Mouse (Mus musculus) liver, postnatal 0 days (tissue): ENCODE measurements around the gene Zfx. TPM values are rescaled to one million over a fixed set of nuclear protein-coding genes. Genes with fewer than 3 reads are reported as not detected.
A peak's percentile ranks its signal among the peaks of the same experiment; 100 is the strongest.

ENCODE experiments used
- ATAC-seq: fragments of 200-750 bp; cut with Nextera tagmentation; 2 replicates; pipeline ENCODE4 v1.8.0; 2017; ENCODE audit warnings: mild to moderate bottlenecking, moderate library complexity
- DNase-seq: peaks from one replicate; pipeline ENCODE4 v3.0.0-alpha.2; 2016
- H3K27ac ChIP-seq: fragments of 300-500 bp; sonication (generic); 2 replicates; pipeline ENCODE4 v1.5.1; 2014; ENCODE audit warnings: antibody characterized with exemption, moderate library complexity, mild to moderate bottlenecking, low read depth
- H3K27me3 ChIP-seq: fragments of 300-500 bp; sonication (generic); 2 replicates; pipeline ENCODE4 v1.6.1; 2014; ENCODE audit warnings: low read length, control low read depth, mixed read lengths; ENCODE audit not compliant: insufficient read depth
- H3K36me3 ChIP-seq: fragments of 300-500 bp; sonication (generic); replicated peaks from 2 replicates; pipeline ENCODE4 v1.6.1; 2014; ENCODE audit warnings: mild to moderate bottlenecking, control low read depth, low read length, moderate library complexity, mixed read lengths; ENCODE audit not compliant: insufficient read depth
- H3K4me1 ChIP-seq: fragments of 300-500 bp; sonication (generic); 2 replicates; pipeline ENCODE4 v1.6.1; 2014; ENCODE audit warnings: antibody characterized with exemption, mild to moderate bottlenecking, control low read depth; ENCODE audit not compliant: insufficient read depth
- H3K4me2 ChIP-seq: fragments of 300-500 bp; sonication (generic); 2 replicates; pipeline ENCODE4 v1.6.1; 2014; ENCODE audit warnings: low read depth, mild to moderate bottlenecking, low read length, moderate library complexity, mixed read lengths
- H3K4me3 ChIP-seq: fragments of 300-500 bp; sonication (generic); 2 replicates; pipeline ENCODE4 v1.5.1; 2014; ENCODE audit warnings: low read depth, low read length
- H3K9ac ChIP-seq: fragments of 300-500 bp; sonication (generic); replicated peaks from 2 replicates; pipeline ENCODE4 v1.6.1; 2014; ENCODE audit warnings: mild to moderate bottlenecking, moderate library complexity
- H3K9me3 ChIP-seq: fragments of 300-500 bp; sonication (generic); 2 replicates; pipeline ENCODE4 v1.6.1; 2016; ENCODE audit warnings: mild to moderate bottlenecking, control low read depth, low read length, mixed read lengths
- CTCF ChIP-seq: sonication (generic); IDR thresholded peaks from 2 replicates; pipeline ENCODE4 v1.5.1; 2016; ENCODE audit warnings: antibody characterized with exemption, low read depth
- EP300 ChIP-seq: IDR thresholded peaks from 2 replicates; pipeline ENCODE4 v1.6.1; 2016; ENCODE audit warnings: antibody characterized with exemption, low read depth, mild to moderate bottlenecking
- WGBS: fragments of 180-500 bp; shearing (Covaris S2); extraction: QIAGEN DNeasy Blood & Tissue Kit; methylation state at CpG from one replicate; pipeline ENCODE4 v1.1.7; 2014; ENCODE audit not compliant: insufficient replicate concordance; 5-methylcytosine and 5-hydroxymethylcytosine counted together
- polyA plus RNA-seq: library from polyadenylated mRNA; unstranded; fragments of >200 nt; fragmentation: Nextera tagmentation; extraction: Ambion mirVana; gene quantifications from 2 replicates; pipeline ENCODE4 v1.2.1, GENCODE M21; 2015

The Zfx gene
- polyA plus RNA-seq, 1 experiment from 2014 or later, result 9.8 TPM

DNA sequence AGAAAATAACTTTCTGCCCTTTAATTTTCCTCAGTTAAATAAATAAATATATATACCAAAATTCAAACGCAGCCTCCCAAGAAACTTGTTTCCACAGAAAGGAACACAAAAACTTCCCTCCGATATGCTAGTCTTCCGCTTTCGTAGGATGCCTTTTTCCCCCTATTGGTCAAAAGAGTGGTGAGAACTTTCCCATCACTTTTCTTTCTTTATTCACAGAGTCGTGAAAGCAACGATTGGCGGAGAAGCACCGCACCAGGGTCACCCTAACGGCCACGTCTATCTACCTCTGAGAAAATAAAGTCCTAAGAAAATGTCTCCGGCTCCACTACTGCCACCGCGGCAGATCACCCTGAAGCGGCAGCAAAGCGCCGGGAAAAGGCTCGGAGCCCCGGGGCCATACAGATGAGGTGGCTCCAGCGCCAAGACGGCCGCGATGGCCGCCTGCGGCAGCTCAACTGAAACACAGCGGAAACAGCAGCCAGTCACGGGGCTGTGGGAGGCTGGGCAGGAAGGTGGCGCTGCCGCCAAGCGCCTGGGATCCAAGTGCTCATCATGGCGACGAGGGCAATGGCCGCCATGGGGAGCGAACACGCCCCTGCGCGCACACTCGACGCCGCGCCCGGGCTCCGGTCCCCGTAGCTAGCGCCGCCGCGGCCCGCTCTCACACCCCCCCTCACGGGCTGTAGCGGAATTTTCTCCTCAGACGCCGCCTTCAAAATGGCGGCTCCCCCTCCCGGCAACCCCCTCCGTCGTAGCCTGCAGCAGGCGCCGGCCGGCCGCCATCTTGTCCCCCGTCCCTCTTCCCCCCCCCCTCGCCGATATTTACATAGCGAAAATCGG is 1.4 kb downstream of the Zfx start:
- peaks cover 5% of the 10 kb centered on the region; the same call in 1 of the 2 replicates for H3K4me1 ChIP-seq
- peak; percentile 88 for DNase-seq
- no peak for TF ChIP-seq EP300
- TF ChIP-seq CTCF, result peak; percentile 68
- peak overlapping the region; percentile 95 for H3K9ac ChIP-seq
- H3K27me3 ChIP-seq, result no peaks in the 10 kb centered on the region
- H3K4me2 ChIP-seq, result peak overlapping the region; percentile 74
- H3K36me3 ChIP-seq, result no peaks in the 10 kb centered on the region
- peak overlapping the region; percentile 100 for H3K27ac ChIP-seq
- H3K4me3 ChIP-seq, result peak overlapping the region; percentile 71
- peak; percentile 86 for ATAC-seq
- 20% methylated on average over 48 of the region's 65 CpGs for WGBS
- no peaks in the 10 kb centered on the region for H3K9me3 ChIP-seq

DNA sequence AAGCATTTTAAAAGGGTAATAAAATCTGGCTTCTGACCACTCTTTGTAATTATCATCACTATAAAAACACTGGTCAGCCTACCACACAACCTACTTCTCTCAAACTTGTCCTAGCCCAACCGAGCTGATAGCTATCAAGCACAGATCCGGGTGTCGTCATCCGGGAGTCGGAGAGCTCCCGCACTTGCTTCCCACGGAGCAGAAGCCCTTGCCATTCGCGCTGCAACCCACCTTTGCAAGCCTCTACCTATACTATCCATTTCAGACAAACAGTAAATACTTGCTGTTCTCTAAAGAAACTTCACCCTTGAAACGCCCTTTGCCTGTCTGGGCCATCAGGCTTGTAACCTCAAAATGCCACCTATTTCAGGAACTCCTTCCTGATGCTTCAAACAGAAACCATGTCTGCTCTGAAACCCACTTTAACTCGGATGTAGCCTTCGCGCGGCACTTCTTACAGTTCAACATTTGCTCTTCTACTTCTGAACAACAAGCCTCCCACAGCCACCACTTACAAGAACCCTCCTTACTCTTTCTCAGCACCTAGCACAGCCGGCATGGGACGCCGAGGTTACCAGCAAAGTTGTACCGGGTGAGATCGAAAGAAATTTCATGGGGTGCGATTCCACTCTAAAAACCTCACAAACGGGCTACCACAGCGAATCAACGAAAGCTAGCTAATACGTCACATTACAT is 2.2 kb downstream of the Zfx start:
- Histone ChIP-seq H3K4me1 (peaks cover 5% of the 10 kb centered on the region; the same call in 1 of the 2 replicates), H3K27ac (peak overlapping the region; percentile 100), H3K9ac (peak overlapping the region; percentile 95), H3K4me3 (peak overlapping the region; percentile 71), H3K27me3 (no peaks in the 10 kb centered on the region), H3K9me3 (no peaks in the 10 kb centered on the region), H3K4me2 (peak overlapping the region; percentile 74), H3K36me3 (no peaks in the 10 kb centered on the region)
- no peak for ATAC-seq
- TF ChIP-seq CTCF (no peak), EP300 (no peak)
- 25% methylated on average over 24 of the region's 24 CpGs for WGBS
- DNase-seq, result peak; percentile 34

DNA sequence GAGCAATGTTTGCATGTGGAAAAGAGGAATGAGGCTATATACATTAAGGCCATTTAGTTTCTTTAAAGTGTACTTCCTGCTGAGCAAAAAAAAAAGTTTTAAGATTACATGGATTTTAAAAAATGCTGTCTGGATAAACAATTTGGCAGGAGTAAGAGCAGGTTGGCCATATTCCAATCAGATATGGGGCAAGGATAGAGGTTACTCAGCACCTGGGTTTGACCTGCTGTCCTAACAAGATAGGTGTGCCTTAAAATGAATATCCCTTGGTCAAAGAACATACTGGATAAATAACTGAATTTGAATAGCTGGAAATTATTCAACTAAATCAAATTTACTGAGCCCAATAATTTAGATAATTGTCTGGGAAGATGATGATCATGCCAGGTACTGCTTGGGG is 5.2 kb downstream of the Zfx start:
- H3K4me1 ChIP-seq, result peaks cover 5% of the 10 kb centered on the region; the same call in 1 of the 2 replicates
- H3K27ac ChIP-seq, result no peak overlapping the region
- H3K4me2 ChIP-seq, result no peak overlapping the region
- DNase-seq, result no peak
- no peak overlapping the region for H3K9ac ChIP-seq
- ATAC-seq, result no peak
- TF ChIP-seq EP300 (no peak), CTCF (no peak)
- peaks cover 3% of the 10 kb centered on the region; the same call in 1 of the 2 replicates for H3K27me3 ChIP-seq
- H3K4me3 ChIP-seq, result no peak overlapping the region
- no peaks in the 10 kb centered on the region for H3K36me3 ChIP-seq
- H3K9me3 ChIP-seq, result no peaks in the 10 kb centered on the region

DNA sequence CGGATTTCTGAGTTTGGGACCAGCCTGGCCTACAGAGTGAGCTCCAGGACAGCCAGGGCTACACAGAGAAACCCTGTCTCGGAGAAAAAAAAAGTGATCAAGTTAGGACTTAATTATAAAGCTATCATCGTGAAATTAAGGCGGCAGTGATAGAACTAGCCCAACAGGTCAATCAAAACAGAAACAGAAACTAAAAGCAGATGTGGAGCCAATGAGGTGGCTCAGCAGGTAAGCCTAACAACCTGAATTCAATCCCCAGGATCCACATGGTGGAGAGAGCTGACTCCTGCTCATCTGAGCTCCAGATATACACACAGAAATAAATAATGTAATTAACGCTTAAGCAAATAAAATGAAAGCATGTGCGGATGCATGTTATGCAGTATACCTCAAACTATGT is 7.6 kb downstream of the Zfx start:
- H3K4me1 ChIP-seq, result peaks cover 5% of the 10 kb centered on the region; the same call in 1 of the 2 replicates
- H3K4me3 ChIP-seq, result no peak overlapping the region
- ATAC-seq (no peak), DNase-seq (no peak)
- no peaks in the 10 kb centered on the region for H3K36me3 ChIP-seq
- peaks cover 3% of the 10 kb centered on the region; the same call in 1 of the 2 replicates for H3K27me3 ChIP-seq
- no peak overlapping the region for H3K27ac ChIP-seq
- no peak overlapping the region for H3K4me2 ChIP-seq
- WGBS, result 74% methylated on average over 6 of the region's 6 CpGs
- H3K9ac ChIP-seq, result no peak overlapping the region
- no peaks in the 10 kb centered on the region for H3K9me3 ChIP-seq
- TF ChIP-seq EP300, result no peak
- no peak for TF ChIP-seq CTCF

DNA sequence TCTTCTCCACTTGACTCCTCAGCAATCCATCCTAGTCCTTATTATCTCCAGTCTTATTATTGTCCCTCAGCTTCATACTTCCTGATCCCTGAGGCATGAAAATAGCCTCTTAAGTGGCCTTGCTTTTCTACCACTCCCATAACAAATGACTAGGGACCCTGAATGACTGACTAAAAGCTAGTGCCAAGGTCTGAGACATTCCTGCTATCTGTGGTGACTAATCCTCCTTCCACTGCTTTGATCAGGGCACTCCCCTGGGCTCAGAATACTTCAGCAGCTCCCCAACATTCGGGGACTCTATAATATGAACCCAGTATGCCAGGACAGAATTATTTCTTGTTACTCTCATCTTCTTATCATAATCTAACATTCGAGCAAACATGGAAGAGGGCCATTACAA is 17.5 kb downstream of the Zfx start:
- ATAC-seq (no peak), DNase-seq (no peak)
- no peak for TF ChIP-seq EP300
- TF ChIP-seq CTCF, result no peak
- WGBS, result 51% methylated on average over 2 of the region's 2 CpGs
- Histone ChIP-seq H3K9ac (no peak overlapping the region), H3K27me3 (no peaks in the 10 kb centered on the region), H3K4me3 (no peak overlapping the region), H3K9me3 (no peaks in the 10 kb centered on the region), H3K4me1 (no peaks in the 10 kb centered on the region), H3K4me2 (no peak overlapping the region), H3K36me3 (no peaks in the 10 kb centered on the region; the same call in 1 of the 2 replicates), H3K27ac (no peak overlapping the region)

DNA sequence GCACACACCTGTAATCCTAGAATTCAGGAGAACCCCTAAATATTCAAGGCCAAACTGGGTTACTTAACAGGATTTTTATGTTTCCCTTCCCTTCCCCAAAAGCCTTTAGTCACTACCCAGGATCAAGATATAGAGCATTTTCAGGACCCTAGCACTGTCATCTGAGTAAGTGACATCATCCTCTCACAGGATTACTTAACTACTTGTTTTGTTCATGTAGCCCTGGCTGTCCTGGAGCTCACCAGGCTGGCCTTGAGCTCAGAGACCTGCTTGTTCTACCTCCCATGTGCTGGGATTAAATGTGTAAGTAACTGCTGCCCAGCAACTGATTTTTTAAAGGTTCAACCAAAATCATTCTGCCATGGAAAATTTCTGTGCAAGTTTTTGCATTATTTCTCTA is 20.6 kb downstream of the Zfx start:
- Histone ChIP-seq H3K27ac (no peak overlapping the region), H3K4me1 (no peaks in the 10 kb centered on the region), H3K27me3 (no peaks in the 10 kb centered on the region), H3K4me3 (no peak overlapping the region), H3K9me3 (no peaks in the 10 kb centered on the region), H3K4me2 (no peak overlapping the region), H3K9ac (no peak overlapping the region), H3K36me3 (no peaks in the 10 kb centered on the region; the same call in 1 of the 2 replicates)
- TF ChIP-seq CTCF, result no peak
- TF ChIP-seq EP300, result no peak
- ATAC-seq (peak; percentile 87), DNase-seq (no peak)
